ENCODE assay signal across 16 mouse cellular contexts in the genomic region with DNA sequence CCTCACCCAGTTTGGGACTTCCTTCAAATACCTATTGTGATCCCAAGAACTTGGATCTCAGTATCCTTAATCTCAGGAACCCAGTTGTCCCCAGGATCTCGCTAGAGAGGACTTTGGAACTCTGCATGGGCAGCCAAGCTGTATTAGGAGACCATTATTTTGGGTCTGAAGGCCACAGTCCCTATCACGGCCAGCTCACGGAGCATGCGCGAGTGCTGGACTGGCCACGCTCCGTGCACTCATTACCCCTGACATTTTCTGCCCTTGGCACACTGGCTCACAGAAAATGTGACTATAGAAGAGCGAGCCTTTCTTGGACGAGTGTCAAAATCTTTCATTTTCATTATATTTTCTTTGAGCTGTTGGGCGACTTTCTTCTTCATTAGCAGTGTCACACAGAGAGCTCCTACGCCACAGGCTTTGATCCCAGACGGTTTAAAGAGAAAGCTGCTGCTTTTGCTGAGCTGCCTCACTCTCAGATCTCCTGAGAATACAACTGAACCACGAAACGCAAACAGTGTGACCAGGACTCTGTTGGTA.
DNase-seq lines count a peak whose midpoint lies in the region; ATAC-seq lines count a peak whose summit lies in the region.
"Had no signal": no experiment of that assay in that cellular context is flagged by ENCODE, and none has a peak within 500 bp of the region (broad histone marks: within the 10 kb centered on the region; RNA-seq: fewer than 3 reads in every experiment).

No protein-coding gene starts in this region.

- H3K36me3 ChIP-seq in intestine, embryonic 16.5 days (ENCODE audit: control insufficient read depth, insufficient read depth, low read length), result no peaks in the 10 kb centered on the region
- H3K36me3 ChIP-seq: G1E had no signal

- H3K27ac ChIP-seq in intestine, embryonic 16.5 days (ENCODE audit: low read length), result no peak overlapping the region
- H3K27ac ChIP-seq: liver, embryonic 14.5 days had no signal

- no peaks in the 10 kb centered on the region for H3K9me3 ChIP-seq in intestine, embryonic 16.5 days (ENCODE audit: control insufficient read depth, low read length)

- H3K9ac ChIP-seq in intestine, embryonic 16.5 days (ENCODE audit: low read depth, low read length), result no peak overlapping the region
- H3K9ac ChIP-seq: liver, embryonic 14.5 days had no signal

- WGBS in intestine, embryonic 16.5 days, result 90% methylated on average over 14 of the region's 14 CpGs

- DNase-seq in adrenal gland, adult (ENCODE audit: inconsistent age in 2 of 2, low spot score in 1 of 2), result peak; percentile 57 to 87
- DNase-seq in adrenal gland, postnatal 4 days (ENCODE audit: low spot score in 2 of 2), result no peak
- peak; percentile 59 to 73 for DNase-seq in kidney, adult 8-10 months
- DNase-seq in kidney, postnatal 10 days, result no peak
- DNase-seq in retina, postnatal 1 day, result peak; percentile 64
- DNase-seq in retina, embryonic 14.5 days (ENCODE audit: low spot score), result no peak
- DNase-seq in kidney, postnatal 36 days, result peak; percentile 58 to 75
- DNase-seq: gastrocnemius, postnatal 36 days; right cerebral cortex, postnatal 4 days; thymus, postnatal 4 days had no signal

- no peaks in the 10 kb centered on the region for H3K27me3 ChIP-seq in intestine, embryonic 16.5 days (replicated peaks; ENCODE audit: control insufficient read depth, insufficient read depth, low read length)

- ATAC-seq in intestine, embryonic 16.5 days, result no peak
- ATAC-seq: CD4-positive, CD25-positive, alpha-beta regulatory T cell, adult 4 months; lung, postnatal 0 days had no signal

- H3K4me3 ChIP-seq in intestine, embryonic 16.5 days (ENCODE audit: low read length), result no peak overlapping the region

- H3K4me2 ChIP-seq in intestine, embryonic 16.5 days (ENCODE audit: low read depth, low read length), result no peak overlapping the region
- H3K4me2 ChIP-seq: heart, embryonic 11.5 days had no signal

- H3K4me1 ChIP-seq in intestine, embryonic 16.5 days (ENCODE audit: control insufficient read depth, insufficient read depth, low read length), result no peaks in the 10 kb centered on the region

Comparison
In these comparisons a context has a peak if more than half of its experiments do, and no peak if none do; other contexts are left out.
1. DNase-seq: peak in adrenal gland, adult (2 of 2), kidney, adult 8-10 months (2 of 2), retina, postnatal 1 day (single experiment) and kidney, postnatal 36 days (2 of 2); none in adrenal gland, postnatal 4 days (0 of 2), kidney, postnatal 10 days (single experiment) and retina, embryonic 14.5 days (single experiment).